Mouse (Mus musculus): ENCODE results near the gene Aqp9.

The Aqp9 gene

DNA sequence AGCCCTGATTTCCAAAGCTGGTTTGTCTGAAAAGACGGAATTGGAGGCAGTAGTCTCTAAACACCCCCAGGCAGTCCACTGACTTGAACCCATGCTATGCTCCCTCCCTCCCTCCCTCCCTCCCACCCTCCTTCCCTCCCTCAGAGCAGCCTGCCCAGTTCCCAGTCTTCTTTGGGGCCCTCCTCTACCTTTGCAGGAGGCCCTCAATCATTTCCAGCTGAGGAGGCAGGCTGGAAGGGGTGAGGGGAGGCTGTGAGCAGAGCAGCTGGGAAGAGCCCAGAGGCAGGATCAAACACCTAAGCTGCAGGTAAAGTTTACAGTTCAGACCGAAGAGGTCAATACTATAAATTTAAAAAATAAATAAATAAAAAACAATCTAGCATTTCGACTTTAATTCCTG, 4.1 kb downstream of the Aqp9 start:
- Histone ChIP-seq H3K36me3 (ENCODE audit: insufficient read depth, low read length) (no peaks in the 10 kb centered on the region), H3K27me3 (ENCODE audit: insufficient read depth, low read length) (peaks cover 19% of the 10 kb centered on the region), H3K9me3 (ENCODE audit: low read length) (no peaks in the 10 kb centered on the region), H3K4me3 (replicated peaks; ENCODE audit: low read length) (no peak overlapping the region), H3K4me1 (replicated peaks; ENCODE audit: low read depth, low read length) (peaks cover 42% of the 10 kb centered on the region)
- TF ChIP-seq POU5F1 (IDR thresholded peaks at IDR 0.05; ENCODE audit: borderline replicate concordance, low read length) = no peak
- TF ChIP-seq NANOG (IDR thresholded peaks at IDR 0.05; ENCODE audit: borderline replicate concordance, low read length) = no peak
- no peak for TF ChIP-seq CTCF (conservative IDR thresholded peaks at IDR 0.05; ENCODE audit: low read length)

DNA sequence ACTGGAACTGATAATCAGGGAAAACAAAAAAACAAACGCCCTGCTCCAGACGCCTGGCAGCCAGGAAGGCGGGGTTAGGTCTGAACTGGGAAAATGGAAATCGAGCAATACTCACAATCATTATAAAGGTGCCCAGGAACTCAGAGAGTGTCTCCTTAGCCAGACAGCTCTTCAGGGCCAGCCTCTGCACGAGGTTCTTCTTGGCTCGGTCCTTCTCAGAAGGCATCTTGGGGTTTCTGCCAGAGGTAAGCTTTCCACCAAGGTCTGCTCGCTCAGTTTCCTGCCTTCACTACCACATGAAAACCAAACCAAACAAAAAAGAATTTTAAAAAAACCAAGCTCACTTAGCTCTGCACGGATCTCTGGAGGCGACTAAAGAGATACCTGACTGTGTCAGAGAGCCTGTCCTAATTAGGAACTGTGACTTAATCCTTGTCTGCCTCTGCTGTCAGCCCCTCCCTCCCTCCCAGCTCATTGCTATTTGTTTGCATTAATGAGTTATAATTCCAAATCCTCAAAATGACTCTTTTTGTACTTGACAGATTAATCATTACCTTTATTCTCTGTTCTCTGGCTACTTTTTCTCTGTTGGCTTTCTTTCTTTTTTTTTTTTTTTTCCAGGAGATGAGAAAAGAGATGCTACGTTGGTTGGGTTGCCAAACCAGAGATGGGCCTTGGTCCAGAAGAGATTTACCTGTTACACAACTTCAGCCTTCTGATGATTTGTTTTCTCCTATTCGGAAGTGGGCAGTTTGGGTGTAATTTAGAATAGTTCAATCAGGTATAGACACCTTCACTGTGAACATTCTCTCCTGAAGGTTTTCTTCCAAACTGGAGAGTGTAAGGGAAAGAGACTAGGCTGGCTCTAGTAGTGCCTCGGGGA, 5.4 kb downstream of the Aqp9 start:
- peaks cover 12% of the 10 kb centered on the region for H3K27me3 ChIP-seq (ENCODE audit: insufficient read depth, low read length)
- TF ChIP-seq POU5F1 (IDR thresholded peaks at IDR 0.05; ENCODE audit: borderline replicate concordance, low read length) (no peak), NANOG (IDR thresholded peaks at IDR 0.05; ENCODE audit: borderline replicate concordance, low read length) (no peak)
- H3K9me3 ChIP-seq (ENCODE audit: low read length) = no peaks in the 10 kb centered on the region
- no peak overlapping the region for H3K4me3 ChIP-seq (replicated peaks; ENCODE audit: low read length)
- peaks cover 44% of the 10 kb centered on the region for H3K4me1 ChIP-seq (replicated peaks; ENCODE audit: low read depth, low read length)
- no peaks in the 10 kb centered on the region for H3K36me3 ChIP-seq (ENCODE audit: insufficient read depth, low read length)

DNA sequence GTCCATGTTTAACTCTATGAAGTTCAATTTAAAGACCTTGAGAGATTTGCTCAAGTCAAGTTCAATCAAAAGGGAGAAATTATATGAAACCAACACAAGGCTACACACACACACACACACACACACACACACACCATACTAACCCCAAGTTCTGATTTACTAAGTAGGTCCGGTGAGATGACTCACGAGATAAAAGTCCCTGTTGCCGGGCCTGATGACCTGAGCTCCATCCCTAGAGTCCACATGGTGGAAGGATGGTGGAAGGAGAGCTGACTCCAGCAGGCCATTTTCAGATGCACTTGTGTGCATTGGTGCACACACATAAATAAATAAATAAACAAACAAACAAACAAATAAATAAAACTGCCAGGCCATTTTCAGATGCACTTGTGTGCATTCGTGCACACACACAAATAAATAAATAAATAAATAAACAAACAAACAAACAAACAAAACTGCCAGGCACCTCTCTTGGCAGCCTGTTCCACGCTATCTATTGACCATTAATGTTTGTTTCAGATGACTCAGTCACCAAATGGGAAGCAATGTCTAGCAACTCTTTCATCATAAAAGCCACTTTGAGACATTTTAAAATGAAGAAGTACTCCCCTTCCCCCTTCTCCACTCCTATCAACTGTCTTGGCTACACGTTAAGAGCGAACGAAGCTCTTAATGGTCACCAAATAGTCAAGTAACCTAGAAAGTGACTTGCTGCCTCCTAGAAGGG, 6.2 kb downstream of the Aqp9 start:
- TF ChIP-seq POU5F1 (IDR thresholded peaks at IDR 0.05; ENCODE audit: borderline replicate concordance, low read length) (no peak), NANOG (IDR thresholded peaks at IDR 0.05; ENCODE audit: borderline replicate concordance, low read length) (no peak), CTCF (conservative IDR thresholded peaks at IDR 0.05; ENCODE audit: low read length) (no peak)
- Histone ChIP-seq H3K36me3 (ENCODE audit: insufficient read depth, low read length) (no peaks in the 10 kb centered on the region), H3K27me3 (ENCODE audit: insufficient read depth, low read length) (peaks cover 12% of the 10 kb centered on the region), H3K9me3 (ENCODE audit: low read length) (no peaks in the 10 kb centered on the region), H3K4me1 (replicated peaks; ENCODE audit: low read depth, low read length) (peaks cover 45% of the 10 kb centered on the region), H3K4me3 (replicated peaks; ENCODE audit: low read length) (no peak overlapping the region)

DNA sequence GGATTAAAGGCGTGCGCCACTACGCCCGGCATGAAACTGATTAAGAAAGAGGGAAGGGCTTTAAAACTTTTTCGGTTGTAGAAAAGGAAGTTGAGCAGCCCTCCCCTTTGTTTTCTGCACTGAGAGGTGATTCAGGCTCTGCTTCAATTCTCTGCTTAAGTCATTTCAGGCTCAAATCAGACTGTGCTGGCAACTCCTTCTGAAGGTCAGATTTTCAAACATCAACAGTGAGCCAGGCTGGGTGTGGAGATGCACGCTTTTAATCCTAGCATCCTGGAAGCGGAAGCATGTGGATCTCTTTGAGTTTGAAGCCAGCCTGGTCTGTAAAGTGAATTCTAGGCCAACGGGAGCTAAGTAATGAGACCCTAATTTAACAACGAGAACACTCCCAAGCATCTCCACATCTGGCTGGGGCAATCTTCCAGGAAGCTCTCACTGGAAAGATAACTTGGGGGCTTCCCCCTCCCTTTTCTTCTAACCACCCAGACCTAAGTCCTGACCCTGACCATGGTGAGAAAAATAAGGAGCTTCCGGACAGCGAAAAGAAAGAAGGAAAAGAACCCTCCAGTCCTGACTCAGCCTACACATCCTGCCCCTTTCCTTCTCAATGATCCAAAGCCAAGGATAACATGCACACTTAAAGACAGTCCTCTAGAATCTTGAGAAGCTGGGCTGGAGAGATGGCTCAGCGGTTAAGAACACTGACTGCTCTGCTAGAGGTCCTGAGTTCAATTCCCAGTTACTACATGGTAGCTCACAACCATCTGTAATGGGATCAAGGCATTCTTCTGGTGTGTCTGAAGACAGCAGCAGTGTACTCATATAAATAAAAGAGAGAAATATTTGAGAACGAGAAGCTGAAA, 7.4 kb downstream of the Aqp9 start:
- Histone ChIP-seq H3K4me3 (replicated peaks; ENCODE audit: low read length) (no peak overlapping the region), H3K9me3 (ENCODE audit: low read length) (no peaks in the 10 kb centered on the region), H3K4me1 (replicated peaks; ENCODE audit: low read depth, low read length) (peaks cover 58% of the 10 kb centered on the region), H3K27me3 (ENCODE audit: insufficient read depth, low read length) (peaks cover 8% of the 10 kb centered on the region), H3K36me3 (ENCODE audit: insufficient read depth, low read length) (no peaks in the 10 kb centered on the region)
- TF ChIP-seq POU5F1 (IDR thresholded peaks at IDR 0.05; ENCODE audit: borderline replicate concordance, low read length) = no peak
- no peak for TF ChIP-seq NANOG (IDR thresholded peaks at IDR 0.05; ENCODE audit: borderline replicate concordance, low read length)
- TF ChIP-seq CTCF (conservative IDR thresholded peaks at IDR 0.05; ENCODE audit: low read length) = no peak

DNA sequence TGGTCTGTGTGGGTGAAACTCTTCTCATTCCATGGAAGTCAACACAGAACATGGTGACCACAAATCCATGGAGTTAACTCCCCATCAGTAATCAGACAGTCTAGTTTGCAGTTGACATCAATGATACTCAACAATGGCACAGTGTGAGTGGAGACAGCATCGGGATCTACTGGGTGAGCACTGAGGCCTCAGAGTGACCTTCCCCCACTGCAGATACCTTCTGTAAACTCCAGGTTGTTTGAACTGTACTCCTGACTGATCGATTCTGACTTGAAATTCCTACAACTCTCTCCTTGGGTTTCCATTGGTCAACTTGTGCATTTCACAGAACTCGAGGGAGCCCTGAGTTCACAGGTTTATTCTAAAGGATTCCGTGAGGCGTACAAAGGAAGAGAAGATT, 8.8 kb downstream of the Aqp9 start:
- peaks cover 64% of the 10 kb centered on the region for H3K4me1 ChIP-seq (replicated peaks; ENCODE audit: low read depth, low read length)
- no peaks in the 10 kb centered on the region for H3K9me3 ChIP-seq (ENCODE audit: low read length)
- no peak overlapping the region for H3K4me3 ChIP-seq (replicated peaks; ENCODE audit: low read length)
- TF ChIP-seq CTCF (conservative IDR thresholded peaks at IDR 0.05; ENCODE audit: low read length) (no peak), NANOG (IDR thresholded peaks at IDR 0.05; ENCODE audit: borderline replicate concordance, low read length) (no peak), POU5F1 (IDR thresholded peaks at IDR 0.05; ENCODE audit: borderline replicate concordance, low read length) (no peak)
- H3K36me3 ChIP-seq (ENCODE audit: insufficient read depth, low read length) = no peaks in the 10 kb centered on the region
- 0 out of 2 replicates have a peak, but pooled peaks cover 3% of the 10 kb centered on the region for H3K27me3 ChIP-seq (ENCODE audit: insufficient read depth, low read length)

DNA sequence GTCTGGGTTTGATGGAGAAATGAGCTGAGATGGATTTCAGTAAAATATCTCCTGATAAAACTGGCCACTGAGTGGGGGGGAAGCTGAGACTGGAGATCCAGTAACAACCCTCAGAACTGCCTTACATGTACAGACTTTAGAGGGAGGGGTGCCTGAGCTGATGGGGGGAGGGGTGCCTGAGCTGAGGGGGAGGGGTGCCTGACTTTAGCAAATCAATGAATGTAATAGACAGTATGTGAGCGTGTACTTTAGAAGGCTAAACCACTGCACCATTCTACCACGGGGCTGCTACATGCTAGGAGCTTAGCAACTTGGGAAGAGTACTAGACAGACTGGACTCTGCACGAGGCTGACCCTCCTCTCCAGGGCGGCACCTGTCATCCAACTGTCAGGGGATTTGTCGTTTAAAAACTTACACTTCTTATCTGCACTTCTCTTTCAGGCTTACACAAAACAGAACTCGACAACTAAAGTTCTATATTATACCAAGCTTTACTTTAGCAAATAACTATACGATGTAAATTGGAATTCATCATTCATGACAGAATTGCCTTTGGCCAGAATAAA, 9.3 kb downstream of the Aqp9 start:
- H3K4me1 ChIP-seq (replicated peaks; ENCODE audit: low read depth, low read length) = peaks cover 69% of the 10 kb centered on the region
- no peak overlapping the region for H3K4me3 ChIP-seq (replicated peaks; ENCODE audit: low read length)
- TF ChIP-seq POU5F1 (IDR thresholded peaks at IDR 0.05; ENCODE audit: borderline replicate concordance, low read length) (no peak), CTCF (conservative IDR thresholded peaks at IDR 0.05; ENCODE audit: low read length) (no peak), NANOG (IDR thresholded peaks at IDR 0.05; ENCODE audit: borderline replicate concordance, low read length) (no peak)
- H3K27me3 ChIP-seq (ENCODE audit: insufficient read depth, low read length) = 0 out of 2 replicates have a peak, but pooled peaks cover 3% of the 10 kb centered on the region
- H3K36me3 ChIP-seq (ENCODE audit: insufficient read depth, low read length) = no peaks in the 10 kb centered on the region
- no peaks in the 10 kb centered on the region for H3K9me3 ChIP-seq (ENCODE audit: low read length)

DNA sequence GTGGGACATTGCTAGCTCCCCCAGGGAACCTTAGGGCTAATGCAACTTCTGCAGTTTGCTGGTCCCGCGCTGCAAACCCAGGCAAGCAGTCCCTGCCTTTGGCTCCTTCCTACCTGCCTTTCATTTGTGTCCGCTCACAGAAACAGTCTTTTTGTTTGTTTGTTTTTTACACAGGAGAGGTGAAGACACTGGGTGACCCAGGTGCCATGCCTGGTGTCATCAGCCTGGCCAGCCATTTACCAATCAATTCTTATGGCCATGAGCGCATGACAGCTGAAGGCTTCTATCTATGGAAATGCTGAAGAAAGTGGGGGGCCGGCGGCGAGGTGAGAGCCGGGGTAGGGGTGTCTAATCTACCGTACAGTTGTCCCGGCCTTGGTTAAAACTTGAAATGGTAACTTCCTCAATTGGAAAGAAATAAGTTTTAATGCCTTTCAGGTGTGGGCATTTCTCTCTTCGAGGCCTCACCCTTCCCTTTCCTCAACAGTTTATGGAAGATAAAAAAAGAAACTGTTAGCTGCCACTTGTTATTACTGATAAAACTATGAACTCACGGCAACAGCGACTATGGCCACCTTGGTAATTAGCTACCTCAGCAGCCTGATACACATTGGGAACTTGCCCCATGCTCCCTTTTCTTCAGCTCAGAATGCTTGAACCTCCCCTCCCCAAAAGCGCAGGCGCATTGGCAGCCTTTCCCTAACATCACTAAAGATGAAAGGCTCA, 10.4 kb downstream of the Aqp9 start:
- Histone ChIP-seq H3K9me3 (ENCODE audit: low read length) (no peaks in the 10 kb centered on the region), H3K27me3 (ENCODE audit: insufficient read depth, low read length) (0 out of 2 replicates have a peak, but pooled peaks cover 3% of the 10 kb centered on the region), H3K4me3 (replicated peaks; ENCODE audit: low read length) (no peak overlapping the region), H3K36me3 (ENCODE audit: insufficient read depth, low read length) (no peaks in the 10 kb centered on the region), H3K4me1 (replicated peaks; ENCODE audit: low read depth, low read length) (peaks cover 74% of the 10 kb centered on the region)
- TF ChIP-seq NANOG (IDR thresholded peaks at IDR 0.05; ENCODE audit: borderline replicate concordance, low read length) (no peak), CTCF (conservative IDR thresholded peaks at IDR 0.05; ENCODE audit: low read length) (no peak), POU5F1 (IDR thresholded peaks at IDR 0.05; ENCODE audit: borderline replicate concordance, low read length) (no peak)
